Mouse (Mus musculus) liver, embryonic 14.5 days (tissue): ENCODE measurements around the gene Hat1.

Experiments used
- CTCF ChIP-seq: IDR thresholded peaks from 2 replicates; pipeline ENCODE4 v1.5.1; 2016; ENCODE audit warnings: antibody characterized with exemption, low read depth, control low read depth
- EP300 ChIP-seq: IDR thresholded peaks from 2 replicates; pipeline ENCODE4 v1.6.1; 2016; ENCODE audit warnings: antibody characterized with exemption, low read depth

- TF ChIP-seq EP300 (no peak), CTCF (no peak)
These were observed 992 bp upstream of the Hat1 start for GRCm38 (mm10) chr2:71387766-71388165.
